Mouse (Mus musculus) urinary bladder, postnatal 25 days (tissue): ENCODE results near the gene Tle4.

ENCODE experiments used
- DNase-seq: peaks from one replicate; pipeline ENCODE4 v3.0.0; 2022; ENCODE audit warnings: low spot score

Tle4 gene

DNA sequence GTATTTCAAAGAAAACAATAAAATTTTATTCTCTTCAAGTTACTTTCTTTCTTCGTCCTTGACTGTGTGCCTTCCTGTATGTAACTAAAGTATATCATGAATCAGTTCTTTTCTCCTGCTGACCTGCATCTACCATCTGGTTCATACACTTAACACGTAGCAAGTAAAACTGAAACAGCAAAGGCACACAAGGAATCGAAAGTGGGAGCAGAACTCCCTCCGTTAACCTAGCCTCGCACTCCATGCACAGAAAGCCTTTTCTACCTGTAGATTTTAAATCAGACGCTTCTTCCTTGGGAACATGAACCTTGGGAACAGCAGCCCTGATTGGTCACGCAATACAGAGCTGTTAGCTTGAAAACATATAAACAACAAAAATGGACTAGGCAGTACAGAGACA, 78.7 kb downstream of the Tle4 start:
- no peak for DNase-seq

DNA sequence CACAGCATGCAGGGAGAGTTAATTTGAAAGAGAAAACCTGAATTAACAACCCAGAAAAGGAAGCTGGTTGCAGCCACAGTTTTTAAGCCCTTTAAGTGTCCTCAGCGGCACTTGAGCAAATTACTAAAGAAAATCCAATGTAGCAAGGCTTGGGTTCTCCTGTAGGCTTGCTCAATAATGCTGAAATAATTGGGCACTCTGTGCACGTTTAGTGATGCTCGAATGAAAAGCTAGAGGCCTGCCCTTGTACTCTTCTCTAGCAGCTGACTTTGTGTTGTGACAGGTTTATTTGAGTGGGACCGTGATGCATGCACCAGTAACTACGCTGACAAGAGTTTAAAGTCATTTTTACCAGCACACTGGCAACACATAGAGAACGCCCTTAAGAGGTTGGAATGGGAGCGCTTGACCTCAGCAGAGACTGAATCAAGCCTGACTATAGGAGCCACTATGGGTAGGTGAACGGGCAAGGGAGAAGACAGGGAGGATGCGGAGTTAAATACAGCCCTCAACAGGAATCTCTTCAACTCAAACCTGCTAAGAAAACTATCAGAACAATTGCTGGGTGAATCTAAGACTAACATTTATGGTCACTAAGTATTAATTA, 79.3 kb downstream of the Tle4 start:
- no peak for DNase-seq

DNA sequence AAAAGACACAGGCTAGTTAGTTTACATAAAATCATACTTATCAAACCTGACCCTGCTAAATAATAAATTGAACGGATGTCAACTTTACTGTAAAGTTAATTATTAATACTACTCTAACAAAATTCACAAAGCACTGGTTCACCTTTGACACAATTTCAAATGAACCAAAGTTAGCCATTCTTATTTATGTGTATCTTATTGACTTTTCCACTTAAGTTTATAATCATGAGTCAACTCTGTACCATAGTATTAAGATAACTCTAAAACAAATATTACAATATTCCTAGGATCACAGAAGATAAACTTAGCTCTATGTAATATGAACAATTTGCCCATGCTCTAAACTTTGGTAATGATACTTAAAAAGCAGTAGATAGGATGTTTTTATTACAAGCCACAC, 81.4 kb downstream of the Tle4 start:
- no peak for DNase-seq

DNA sequence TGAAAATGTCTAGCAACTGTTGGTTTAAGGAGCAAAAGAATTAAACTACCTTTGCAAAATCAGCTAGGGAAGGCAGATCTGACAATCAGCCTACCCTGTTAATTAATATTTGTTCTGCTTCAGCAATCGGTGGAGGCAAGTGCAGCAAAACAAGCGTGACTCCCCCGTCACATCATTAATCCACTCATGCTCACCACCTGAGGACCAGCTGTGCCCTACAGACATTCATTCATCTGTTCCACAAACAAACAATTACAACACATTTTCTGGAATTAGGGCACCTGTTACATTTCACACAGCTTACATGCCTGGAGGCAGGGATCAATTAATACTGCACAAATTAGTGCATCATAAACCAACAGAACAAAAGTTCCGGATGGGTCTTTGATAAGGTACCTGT, 89.0 kb downstream of the Tle4 start:
- DNase-seq, result no peak

DNA sequence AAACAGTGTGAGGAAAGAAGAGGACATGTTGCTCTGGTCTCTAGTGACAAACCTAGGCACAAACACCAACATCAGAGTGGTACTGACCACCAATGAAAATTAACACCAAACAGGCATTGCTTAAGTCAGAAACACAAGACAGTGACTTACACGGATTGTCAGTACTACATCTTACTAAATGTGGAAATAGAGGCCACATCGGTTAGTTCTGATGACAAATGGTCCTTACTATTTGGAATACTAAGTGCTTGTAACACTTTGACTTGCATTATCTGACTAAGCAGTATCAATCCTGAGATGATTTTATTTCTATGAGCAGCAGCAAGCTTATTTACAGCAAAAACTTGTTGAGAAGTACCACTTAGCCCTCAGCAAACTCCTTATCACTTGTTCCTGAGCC, 89.9 kb downstream of the Tle4 start:
- DNase-seq, result no peak

DNA sequence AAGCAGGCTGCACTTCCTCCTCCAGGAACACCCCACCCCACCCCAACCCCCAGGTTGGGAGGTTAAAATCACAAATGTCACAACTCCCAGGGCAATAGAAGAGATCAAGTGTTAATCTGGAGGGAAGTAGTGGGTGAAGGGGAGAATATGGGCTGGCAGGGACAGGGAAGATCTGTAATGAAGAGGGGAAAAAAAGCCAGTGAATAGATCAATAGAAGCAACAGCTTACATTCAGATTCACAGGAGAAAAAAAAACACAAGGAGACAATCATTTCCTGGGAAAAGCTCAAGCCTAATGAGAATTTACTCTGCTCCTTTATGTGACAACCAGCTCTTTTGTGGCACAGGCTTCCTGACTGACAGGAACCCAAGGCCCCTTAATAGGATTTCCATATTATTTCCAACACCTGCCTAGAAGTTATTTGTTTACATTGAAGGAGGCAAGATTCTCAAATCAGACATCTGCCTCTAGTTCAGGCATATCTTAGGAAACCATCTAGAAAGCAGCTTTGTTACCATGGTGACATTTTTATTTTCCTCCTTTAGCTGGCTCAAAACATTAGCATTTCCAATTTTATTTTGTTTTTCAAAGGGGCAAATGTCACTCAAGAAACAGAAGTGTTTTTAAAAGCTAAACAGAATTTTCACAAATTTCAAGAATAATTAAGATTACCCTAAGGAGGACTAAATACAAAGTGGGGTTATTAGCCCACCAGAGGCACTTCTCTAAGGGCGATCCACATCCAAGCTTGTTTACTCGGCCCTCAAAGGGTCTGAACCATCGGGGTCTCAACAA, 90.8 kb downstream of the Tle4 start:
- no peak for DNase-seq

DNA sequence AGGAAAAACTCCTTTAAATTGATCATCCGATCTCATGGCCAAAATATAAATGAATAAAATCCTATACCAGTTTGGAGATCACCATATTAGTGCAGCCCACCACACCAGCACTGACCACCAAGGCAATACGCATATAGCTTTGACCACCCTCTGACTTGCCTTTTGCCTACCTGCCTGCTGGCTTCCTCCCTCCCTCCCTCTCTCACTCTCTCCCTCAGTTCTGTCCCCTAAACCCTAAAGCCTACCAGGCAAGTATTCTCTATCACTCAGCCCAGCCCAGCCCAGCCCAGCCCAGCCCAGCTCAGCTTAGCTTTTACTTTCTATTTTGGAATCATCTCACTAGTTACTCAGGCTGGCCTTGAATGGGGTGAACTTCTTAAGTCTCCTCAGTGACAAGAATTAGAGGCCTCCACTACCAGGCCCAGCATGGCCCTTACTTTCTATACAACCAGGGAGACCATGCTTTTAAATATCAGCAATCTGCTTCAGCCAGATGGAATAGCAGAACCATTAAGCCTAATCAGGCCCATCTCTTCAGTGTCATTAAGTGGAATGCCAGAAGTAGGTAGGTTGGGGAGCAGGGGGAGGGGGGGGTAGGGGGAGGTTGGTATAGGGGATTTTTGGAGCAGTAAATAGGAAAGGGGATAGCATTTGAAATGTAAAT, 91.8 kb downstream of the Tle4 start:
- DNase-seq, result no peak

DNA sequence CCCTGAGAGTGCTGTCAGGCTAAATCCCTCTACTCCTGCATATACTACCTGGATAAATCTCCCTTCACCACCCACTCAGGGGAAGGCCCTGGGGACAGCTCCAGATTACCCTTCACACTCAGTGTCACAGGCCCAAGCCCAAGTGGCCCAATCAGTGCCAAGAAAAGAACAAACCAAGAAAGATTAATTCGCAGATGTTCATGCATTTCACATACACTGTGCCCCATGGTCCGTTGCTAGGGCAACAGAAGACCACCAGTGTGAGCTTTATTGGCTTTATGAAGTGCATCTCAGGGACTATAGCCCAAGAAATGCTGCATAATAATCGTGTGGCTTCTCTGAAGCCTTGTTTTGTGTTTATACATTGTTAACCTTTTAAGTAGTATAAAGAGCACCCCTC, 92.5 kb downstream of the Tle4 start:
- DNase-seq, result no peak

DNA sequence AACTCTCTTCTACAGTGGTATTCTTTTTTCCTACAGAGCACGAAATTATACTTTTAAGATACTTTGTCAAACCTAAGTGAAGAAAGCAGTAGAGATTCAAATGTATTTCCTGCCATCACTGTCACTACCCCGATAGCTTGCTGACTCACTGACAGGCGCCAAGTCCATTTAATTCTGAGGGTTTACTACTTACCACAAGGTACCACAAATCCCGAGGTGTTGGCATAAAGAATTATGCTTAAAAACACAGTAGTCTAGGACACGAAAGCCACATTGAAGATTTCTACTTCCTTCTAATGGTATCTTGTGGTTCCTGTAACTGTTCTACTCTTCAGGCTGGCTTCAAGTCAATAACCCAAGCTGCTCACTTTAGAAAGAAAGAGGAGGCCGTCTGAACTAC, 94.0 kb downstream of the Tle4 start:
- DNase-seq, result no peak

DNA sequence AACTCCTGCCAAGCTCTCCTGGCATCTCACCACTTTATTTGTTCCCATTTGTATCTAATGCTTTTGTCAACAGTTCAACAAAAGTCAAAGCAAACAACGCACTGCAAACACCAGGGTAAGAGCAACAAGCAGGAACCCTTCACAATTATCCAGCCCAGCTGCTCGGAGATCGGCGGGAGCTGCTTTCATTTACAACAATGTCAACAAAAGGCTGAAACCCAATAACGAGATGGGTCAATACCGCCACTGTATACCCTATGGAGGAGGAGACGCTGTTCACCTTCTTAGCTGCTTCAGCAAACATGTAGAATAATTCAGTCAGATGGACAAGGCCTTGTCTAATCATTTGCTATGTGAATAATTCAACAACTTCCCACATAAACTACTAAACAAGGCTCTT, 95.6 kb downstream of the Tle4 start:
- DNase-seq, result no peak

DNA sequence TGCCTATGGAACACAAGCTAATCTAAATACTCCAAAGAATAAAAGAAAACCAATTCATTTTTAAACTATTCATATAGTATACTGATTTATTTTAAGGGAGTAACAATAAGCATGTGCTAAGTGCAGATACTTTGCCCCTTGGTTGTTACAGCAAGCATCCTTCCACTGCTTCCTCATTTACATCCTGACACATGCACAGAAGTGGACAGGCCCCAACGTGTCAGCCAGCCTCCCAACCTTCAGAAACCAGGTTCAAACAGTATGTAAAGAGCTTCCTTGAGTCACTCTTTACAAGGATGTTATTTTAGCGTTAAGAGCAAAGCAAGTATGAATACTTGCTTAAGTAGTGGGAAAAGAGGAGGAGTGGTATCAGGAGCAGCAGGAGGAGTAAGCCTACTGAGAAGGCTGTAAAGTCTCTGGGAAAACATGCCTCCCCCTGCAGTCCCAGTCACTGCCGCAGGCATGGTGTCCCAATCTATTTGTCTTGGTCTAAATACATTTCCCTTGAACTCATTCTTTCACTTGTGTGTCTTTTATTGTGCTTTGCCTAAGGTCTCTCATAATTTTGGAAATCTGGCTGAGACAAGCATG, 97.9 kb downstream of the Tle4 start:
- DNase-seq, result no peak

DNA sequence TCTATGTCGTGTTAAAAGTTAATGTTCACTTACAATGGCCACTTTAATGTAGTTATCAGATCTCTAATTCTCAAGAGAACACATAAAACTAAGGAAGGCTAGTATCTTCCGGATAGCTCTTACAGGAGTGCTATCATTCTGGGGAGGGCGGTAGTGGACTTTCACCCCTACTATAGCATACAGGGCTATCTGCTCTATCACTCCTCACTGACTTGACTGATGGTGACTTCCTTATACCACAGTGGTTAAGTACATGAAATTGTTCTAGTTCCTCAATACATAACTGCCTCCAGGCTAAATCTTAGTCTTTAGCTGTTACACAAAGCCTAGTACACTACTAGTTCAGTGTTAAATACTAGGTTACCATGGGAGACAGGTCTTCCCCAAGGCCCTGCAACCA, 104.8 kb downstream of the Tle4 start:
- DNase-seq, result no peak

DNA sequence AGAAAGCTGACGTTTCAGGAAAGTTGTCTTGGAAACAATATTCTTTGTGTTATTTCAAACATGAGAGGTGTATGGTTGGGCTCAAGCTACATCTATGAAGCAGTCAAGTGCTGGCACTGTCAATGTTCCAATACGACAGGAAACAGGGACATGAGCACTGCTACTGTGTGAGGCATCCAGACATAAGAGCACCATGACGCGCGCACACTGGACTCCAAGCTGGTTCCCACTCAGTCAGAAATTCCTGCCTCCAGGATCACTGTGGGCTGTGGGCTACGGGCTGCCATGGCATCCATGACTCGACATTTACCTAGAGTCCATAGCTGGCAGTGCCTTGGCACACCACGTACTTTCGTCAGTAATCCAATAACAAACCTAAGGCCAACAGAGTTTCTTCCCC, 110.7 kb downstream of the Tle4 start:
- DNase-seq, result no peak

DNA sequence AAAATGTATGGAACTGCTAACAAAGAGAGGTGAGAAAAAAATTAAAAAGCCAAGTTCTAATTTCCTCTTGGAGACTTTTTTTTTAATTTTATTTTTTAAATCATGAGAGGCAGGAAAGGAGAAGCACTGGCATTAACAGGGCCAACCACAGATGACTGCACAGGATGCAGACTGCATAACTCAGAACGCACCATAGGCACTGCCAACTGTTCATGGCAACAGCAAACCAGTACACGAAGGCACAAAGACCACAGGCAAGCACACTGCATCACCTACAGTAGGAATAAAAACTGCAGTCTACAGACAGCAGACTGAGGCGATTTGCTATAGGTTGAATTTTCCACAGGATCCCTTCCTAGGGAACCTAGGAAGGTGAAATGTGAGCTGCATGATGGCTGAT, 112.7 kb downstream of the Tle4 start:
- no peak for DNase-seq

DNA sequence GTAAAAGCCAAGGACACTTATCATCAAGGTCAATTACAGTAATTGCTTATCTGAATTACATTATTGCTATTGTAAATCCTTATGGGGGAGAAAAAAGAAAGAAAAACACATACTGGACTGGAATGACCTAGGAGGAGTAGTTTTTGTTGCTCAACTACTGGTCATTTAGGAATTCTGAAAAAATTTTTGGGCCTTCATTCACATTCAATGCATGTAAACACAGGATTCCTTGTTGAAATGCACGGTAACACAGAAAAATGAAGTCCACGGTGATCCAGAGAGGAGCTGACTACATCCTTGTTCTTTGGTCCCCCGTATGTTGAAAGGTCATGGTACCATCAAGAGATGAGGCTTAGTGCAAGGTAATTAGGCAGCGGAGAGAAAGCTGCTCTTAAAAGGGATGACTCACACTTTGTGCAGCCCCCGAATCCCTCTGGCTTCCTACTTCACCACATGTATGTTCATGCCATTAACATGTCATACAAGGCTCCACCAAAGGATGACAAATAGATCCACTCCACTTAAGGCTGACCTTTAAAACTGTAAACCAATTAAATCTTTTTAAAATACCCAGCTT, 115.2 kb downstream of the Tle4 start:
- DNase-seq, result no peak

DNA sequence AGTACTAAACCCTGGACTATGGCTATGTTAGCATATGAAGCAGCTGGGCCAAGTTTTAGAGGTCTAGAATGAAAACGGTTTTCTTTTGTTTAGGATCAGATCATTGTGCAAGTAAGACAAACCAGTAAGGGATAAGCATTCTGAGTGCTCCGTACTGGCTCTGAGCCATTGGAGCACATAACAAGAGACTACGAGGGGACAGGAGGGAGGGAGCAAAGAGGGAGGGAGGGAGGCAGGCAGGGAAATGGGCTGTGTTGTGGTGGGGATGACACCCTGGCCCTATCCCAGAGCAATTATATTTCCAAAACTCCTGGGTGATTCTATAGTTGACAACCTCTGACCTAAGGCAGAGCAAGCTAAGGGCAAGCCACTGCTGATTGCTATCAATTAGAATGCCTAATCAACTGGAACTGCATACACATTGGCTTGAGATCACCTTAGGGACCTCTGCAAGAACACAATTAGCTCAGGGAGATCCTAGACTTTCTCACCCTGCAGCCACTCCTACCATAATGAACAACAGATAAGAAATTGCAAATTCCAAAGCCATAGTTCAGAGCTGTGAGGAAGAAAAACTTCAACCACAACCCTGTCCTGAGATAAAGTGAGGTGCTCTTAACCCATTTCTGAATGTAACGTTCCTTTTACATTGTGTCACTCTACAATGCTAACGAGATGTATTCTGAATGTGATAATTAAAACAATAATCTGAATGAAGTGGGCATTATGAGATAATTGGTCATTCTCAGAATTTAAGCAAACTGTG, 115.9 kb downstream of the Tle4 start:
- DNase-seq, result no peak

DNA sequence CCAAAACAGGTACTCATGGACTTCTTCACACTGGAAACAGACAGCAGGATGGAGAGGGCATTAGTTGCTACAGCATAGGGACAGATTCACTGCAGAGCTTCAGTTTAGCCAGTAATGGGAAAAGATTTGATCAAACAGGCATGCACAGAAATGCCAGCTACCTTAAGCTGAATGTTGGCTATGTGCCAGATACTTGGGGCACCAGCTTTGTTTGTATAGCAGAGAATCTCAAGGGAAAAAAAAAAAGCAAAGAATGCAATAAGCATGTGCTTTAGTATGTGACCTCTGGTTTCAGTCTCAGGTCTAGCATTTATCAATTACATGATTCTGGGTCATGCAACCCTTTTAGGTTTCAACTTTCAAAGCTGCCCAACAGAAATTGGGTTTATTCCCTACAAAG, 118.1 kb downstream of the Tle4 start:
- no peak for DNase-seq

DNA sequence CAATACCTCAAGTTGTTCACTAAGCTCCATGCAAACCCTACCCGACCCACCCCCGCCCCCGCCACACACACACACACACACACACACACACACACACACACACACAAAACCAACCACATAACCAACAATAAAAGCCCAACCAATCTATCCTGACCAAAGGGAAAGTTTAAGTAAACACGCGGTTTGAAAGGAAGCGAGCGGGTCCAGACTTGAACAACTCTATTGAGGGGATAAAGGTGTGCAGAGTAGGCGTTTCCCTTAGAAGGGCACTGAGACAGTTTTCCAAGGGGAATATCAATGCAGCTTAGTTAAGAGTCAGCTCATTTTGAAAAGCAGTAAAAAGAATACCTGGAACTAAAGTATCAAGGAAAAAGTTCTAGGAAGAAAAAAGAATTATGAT, 128.5 kb downstream of the Tle4 start:
- DNase-seq, result no peak

DNA sequence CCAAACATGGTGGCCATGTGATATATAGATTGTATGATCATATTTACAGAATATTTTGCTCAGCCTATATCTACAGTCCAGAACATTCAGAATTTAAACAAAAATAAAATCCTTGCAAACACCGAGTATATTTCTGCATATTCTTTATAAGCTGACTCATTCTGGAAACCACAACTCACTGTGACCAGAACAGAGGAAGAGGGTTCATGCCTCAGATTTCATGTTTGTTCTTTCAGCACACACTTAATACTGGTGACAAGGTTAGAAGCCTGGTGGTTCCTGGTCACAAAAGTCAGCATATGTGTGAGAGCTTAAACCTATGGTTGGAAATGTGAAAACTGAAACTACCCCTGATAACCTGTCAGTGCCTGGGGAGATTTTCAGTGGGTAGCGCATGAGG, 129.1 kb downstream of the Tle4 start:
- no peak for DNase-seq

DNA sequence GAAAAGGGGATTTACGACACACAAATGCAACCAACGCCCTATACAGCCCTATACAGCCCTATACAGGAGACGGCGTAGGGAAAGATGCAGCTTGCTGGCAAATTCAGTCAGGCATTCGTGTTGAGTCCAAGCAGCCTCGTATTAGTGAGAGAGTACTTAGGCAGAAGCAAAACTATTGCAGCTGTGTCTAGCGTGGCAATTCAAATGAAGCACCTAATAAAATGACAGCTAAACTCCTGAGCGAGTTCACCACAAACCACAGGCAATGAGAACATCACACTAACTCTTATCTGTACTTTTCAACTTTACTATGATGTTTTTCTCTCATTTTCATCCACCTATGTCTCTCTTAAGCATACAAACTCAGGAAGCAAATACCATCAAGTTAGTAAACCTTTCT, 131.8 kb downstream of the Tle4 start:
- DNase-seq, result no peak

DNA sequence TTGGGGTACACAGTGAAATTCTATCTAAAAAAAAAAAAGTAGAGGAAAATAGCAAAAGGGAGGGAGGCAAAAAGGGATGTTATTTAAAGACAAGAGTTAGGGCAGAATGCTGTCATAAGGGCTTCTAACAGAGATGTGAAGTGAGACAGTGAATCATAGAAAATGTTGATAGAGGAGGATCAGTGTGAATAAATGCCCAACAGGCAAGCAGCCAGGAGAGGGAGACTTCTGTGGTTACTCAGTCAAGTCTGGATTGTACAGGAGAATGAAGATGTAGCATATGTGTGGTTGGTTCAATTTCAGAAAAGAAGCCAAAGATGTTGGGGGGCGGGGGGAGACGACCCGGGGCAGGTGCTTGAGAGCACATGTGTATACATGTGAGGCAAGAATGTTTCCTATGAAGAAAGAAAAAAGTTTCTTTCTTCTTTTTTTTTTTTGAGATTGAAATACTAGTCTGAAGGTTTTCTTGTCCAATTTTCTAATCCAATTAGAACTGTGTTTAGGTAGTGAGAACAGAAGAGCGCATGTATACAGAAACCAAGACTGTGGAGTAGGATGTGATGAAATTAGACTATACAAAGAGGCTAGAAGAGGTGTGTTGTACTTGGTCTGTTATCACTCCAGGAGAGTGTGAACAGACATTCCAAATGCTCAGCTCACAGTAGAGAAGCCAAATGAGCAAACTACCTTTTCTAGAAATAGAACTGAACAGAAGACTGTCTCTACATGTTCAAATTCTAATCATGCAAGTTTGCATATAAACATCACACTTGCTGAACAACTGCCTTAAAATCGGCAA, 134.4 kb downstream of the Tle4 start:
- DNase-seq, result no peak
